Mouse (Mus musculus) lung, postnatal 0 days (tissue): Measurements from ENCODE around the gene Sh3gl2. TPM values are rescaled to one million over a fixed set of nuclear protein-coding genes. Genes with fewer than 3 reads are reported as not detected.
A peak's percentile ranks its signal among the peaks of the same experiment; 100 is the strongest.

ENCODE experiments used
- ATAC-seq: fragments of 200-750 bp; cut with Nextera tagmentation; 2 replicates; pipeline ENCODE4 v1.8.0; 2017; ENCODE audit warnings: moderate library complexity
- DNase-seq: peaks from one replicate; pipeline ENCODE4 v3.0.0-alpha.2; 2016; ENCODE audit warnings: low spot score
- H3K27ac ChIP-seq: fragments of 300-500 bp; sonication (generic); 2 replicates; pipeline ENCODE4 v1.5.1; 2014; ENCODE audit warnings: antibody characterized with exemption, mild to moderate bottlenecking, low read length, mixed read lengths
- H3K27me3 ChIP-seq: fragments of 300-500 bp; sonication (generic); replicated peaks from 2 replicates; pipeline ENCODE4 v1.6.1; 2014; ENCODE audit warnings: low read length, mixed read lengths; ENCODE audit not compliant: insufficient read depth
- H3K36me3 ChIP-seq: fragments of 300-500 bp; sonication (generic); 2 replicates; pipeline ENCODE4 v1.6.1; 2014; ENCODE audit warnings: low read length, mixed read lengths; ENCODE audit not compliant: insufficient read depth
- H3K4me1 ChIP-seq: fragments of 300-500 bp; sonication (generic); 2 replicates; pipeline ENCODE4 v1.6.1; 2014; ENCODE audit warnings: antibody characterized with exemption, low read depth, low read length, mixed read lengths; ENCODE audit not compliant: insufficient read depth
- H3K4me2 ChIP-seq: fragments of 300-500 bp; sonication (generic); replicated peaks from 2 replicates; pipeline ENCODE4 v1.6.1; 2014; ENCODE audit warnings: low read depth, mild to moderate bottlenecking, low read length, moderate library complexity, mixed read lengths
- H3K4me3 ChIP-seq: fragments of 300-500 bp; sonication (generic); 2 replicates; pipeline ENCODE4 v1.5.1; 2014; ENCODE audit warnings: low read depth, low read length
- H3K9ac ChIP-seq: fragments of 300-500 bp; sonication (generic); replicated peaks from 2 replicates; pipeline ENCODE4 v1.6.1; 2014; ENCODE audit warnings: low read depth, mild to moderate bottlenecking
- H3K9me3 ChIP-seq: fragments of 300-500 bp; sonication (generic); 2 replicates; pipeline ENCODE4 v1.6.1; 2016; ENCODE audit warnings: low read length, mixed read lengths
- CTCF ChIP-seq: IDR thresholded peaks from 2 replicates; pipeline ENCODE4 v1.5.1; 2016; ENCODE audit warnings: antibody characterized with exemption, mild to moderate bottlenecking
- EP300 ChIP-seq: IDR thresholded peaks from 2 replicates; pipeline ENCODE4 v1.6.1; 2016; ENCODE audit warnings: antibody characterized with exemption, mild to moderate bottlenecking, control low read depth
- WGBS: fragments of 180-500 bp; shearing (Covaris S2); extraction: QIAGEN DNeasy Blood & Tissue Kit; methylation state at CpG from one replicate; pipeline ENCODE4 v1.1.7; 2014; 5-methylcytosine and 5-hydroxymethylcytosine counted together
- polyA plus RNA-seq: library from polyadenylated mRNA; unstranded; fragments of >200 nt; fragmentation: Nextera tagmentation; extraction: Ambion mirVana; gene quantifications from 2 replicates; pipeline ENCODE4 v1.2.1, GENCODE M21; 2015

The Sh3gl2 gene
- polyA plus RNA-seq, 1 experiment from 2014 or later: 1.2 TPM

DNA sequence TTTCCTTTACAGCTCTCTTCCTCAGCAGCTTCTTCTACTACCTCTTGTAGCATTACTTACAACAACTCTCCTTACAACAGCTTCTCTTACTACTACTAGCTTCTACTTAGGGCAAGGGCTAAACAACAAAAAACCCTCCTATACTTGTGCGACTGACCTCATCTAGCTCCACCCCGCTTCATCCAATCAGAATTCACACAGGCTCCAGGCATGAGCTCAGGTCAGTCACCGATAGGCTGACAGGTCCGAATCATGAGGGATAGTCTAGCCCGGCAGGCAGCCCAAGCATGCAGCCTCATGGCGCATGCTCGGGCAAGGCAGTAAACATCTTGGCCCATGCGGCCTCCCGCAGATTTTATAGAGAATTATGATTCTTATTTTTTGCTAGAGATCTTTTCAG lies 78.2 kb downstream of the Sh3gl2 start:
- TF ChIP-seq EP300: no peak
- no peak for TF ChIP-seq CTCF
- DNase-seq (no peak), ATAC-seq (no peak)
- H3K27ac ChIP-seq: no peak overlapping the region
- H3K9me3 ChIP-seq: no peaks in the 10 kb centered on the region
- 93% methylated on average over 9 of the region's 9 CpGs for WGBS
- no peaks in the 10 kb centered on the region for H3K27me3 ChIP-seq
- no peaks in the 10 kb centered on the region for H3K4me1 ChIP-seq
- no peak overlapping the region for H3K9ac ChIP-seq
- no peak overlapping the region for H3K4me3 ChIP-seq
- no peaks in the 10 kb centered on the region for H3K36me3 ChIP-seq
- no peak overlapping the region for H3K4me2 ChIP-seq

DNA sequence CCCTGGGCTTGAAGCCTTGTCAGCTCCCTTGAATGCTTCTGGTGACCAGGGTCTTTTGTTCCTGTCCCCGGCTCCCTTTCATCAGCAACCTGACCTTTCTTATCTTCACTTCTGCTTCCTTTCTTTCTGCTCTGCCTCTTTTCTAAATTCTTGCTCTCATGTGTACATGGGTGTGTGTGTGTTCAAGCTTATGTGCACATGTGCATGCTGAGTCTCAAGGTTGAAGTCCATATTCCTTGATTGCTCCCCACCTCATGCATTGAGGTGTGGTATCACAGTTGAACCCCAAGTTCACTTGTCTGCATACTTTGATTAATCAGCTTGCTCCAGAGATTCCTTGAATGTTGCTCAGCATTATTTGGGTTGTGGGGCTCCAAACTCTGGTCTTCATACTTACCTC lies 85.1 kb downstream of the Sh3gl2 start:
- Histone ChIP-seq H3K9ac (no peak overlapping the region), H3K27ac (no peak overlapping the region), H3K4me2 (no peak overlapping the region), H3K36me3 (no peaks in the 10 kb centered on the region), H3K27me3 (no peaks in the 10 kb centered on the region), H3K4me3 (no peak overlapping the region), H3K9me3 (no peaks in the 10 kb centered on the region), H3K4me1 (no peaks in the 10 kb centered on the region)
- DNase-seq (no peak), ATAC-seq (no peak)
- 68% methylated on average over 1 of the region's 1 CpGs for WGBS
- TF ChIP-seq EP300 (no peak), CTCF (no peak)

DNA sequence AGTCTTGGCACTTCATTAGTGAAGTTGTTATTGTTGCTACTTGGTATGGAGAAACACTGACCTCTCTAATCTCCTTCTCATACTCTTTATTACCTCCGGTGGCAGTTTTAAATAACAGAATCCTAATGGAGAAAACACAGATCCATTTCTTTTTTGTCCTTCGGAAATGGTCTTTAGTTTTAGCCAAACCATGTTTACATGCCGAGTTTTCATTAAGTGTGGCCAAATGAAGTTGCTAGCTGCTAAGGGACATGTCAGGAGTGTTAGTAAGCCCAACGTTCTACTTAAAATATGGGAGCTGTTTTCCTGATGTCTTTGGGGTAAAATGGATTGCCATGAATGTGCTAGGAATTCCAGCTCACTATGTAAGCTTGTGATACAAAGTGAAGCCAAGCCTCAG lies 86.4 kb downstream of the Sh3gl2 start:
- H3K4me1 ChIP-seq: no peaks in the 10 kb centered on the region
- no peak overlapping the region for H3K27ac ChIP-seq
- DNase-seq (peak; percentile 7), ATAC-seq (no peak)
- no peak overlapping the region for H3K4me2 ChIP-seq
- no peaks in the 10 kb centered on the region for H3K9me3 ChIP-seq
- no peaks in the 10 kb centered on the region for H3K36me3 ChIP-seq
- no peak for TF ChIP-seq CTCF
- TF ChIP-seq EP300: no peak
- H3K27me3 ChIP-seq: no peaks in the 10 kb centered on the region
- H3K9ac ChIP-seq: no peak overlapping the region
- 57% methylated on average over 4 of the region's 4 CpGs for WGBS
- no peak overlapping the region for H3K4me3 ChIP-seq

DNA sequence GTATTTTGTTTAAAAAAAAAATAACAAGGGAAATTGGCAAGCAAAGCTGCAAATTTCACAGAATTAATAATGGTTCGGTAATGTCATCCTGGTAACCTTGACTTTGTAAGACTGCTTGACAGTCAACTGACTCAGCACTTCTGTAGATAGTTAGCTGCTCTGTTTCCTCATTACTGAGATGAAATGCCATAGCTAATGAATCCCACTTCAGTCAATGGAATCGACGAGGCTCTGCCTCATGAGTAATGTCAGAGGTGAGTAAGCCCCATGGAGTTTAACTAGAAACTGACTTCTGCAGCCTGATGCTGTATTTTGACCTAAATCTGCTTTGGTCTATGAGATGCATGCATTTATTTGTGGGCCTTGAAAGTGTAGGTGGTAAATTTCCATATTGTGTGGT lies 88.4 kb downstream of the Sh3gl2 start:
- 86% methylated on average over 3 of the region's 3 CpGs for WGBS
- no peaks in the 10 kb centered on the region for H3K9me3 ChIP-seq
- no peaks in the 10 kb centered on the region for H3K36me3 ChIP-seq
- H3K4me2 ChIP-seq: no peak overlapping the region
- no peak overlapping the region for H3K4me3 ChIP-seq
- H3K9ac ChIP-seq: no peak overlapping the region
- H3K27me3 ChIP-seq: no peaks in the 10 kb centered on the region
- H3K4me1 ChIP-seq: no peaks in the 10 kb centered on the region
- H3K27ac ChIP-seq: no peak overlapping the region
- no peak for TF ChIP-seq CTCF
- TF ChIP-seq EP300: no peak
- DNase-seq (no peak), ATAC-seq (no peak)

DNA sequence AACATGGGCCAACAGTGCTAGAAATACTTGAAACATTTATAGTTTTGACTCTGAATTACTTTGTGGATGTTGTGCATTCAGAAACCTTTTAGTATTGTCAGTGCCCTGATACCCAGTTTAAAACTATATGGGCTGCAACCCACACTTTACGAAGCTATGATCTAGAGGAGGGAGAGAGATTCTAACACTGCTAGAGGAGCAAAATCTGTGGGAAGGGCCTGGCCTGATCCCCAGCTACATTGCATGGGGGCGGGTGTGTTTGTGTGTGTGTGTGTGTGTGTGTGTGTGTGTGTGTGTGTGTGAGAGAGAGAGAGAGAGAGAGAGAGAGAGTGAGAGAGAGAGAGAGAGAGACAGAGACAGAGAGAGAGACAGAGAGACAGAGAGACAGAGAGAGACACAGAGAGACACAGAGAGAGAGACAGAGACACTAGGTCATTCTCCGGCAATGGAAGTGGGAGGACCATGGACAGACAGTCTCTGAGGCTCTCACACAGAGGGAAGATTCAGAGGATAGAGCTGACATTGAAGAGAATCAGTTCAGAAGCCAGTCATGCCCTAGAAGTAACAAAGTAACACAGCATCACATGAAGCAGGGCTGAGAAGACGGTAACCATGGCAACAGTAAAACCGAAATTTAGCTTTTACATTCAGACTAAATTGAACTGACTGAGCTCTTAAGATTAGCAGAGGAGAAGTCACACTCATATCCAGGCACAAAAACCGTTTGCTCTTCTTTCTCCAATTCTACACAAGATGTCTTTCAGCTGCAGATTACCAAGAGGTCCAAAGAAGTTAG lies 95.9 kb downstream of the Sh3gl2 start:
- Histone ChIP-seq H3K9me3 (no peaks in the 10 kb centered on the region), H3K4me1 (no peaks in the 10 kb centered on the region), H3K27ac (no peak overlapping the region), H3K36me3 (no peaks in the 10 kb centered on the region), H3K4me3 (no peak overlapping the region), H3K27me3 (no peaks in the 10 kb centered on the region), H3K9ac (no peak overlapping the region), H3K4me2 (no peak overlapping the region)
- WGBS: 82% methylated on average over 6 of the region's 6 CpGs
- DNase-seq (no peak), ATAC-seq (no peak)
- TF ChIP-seq CTCF (no peak), EP300 (no peak)

DNA sequence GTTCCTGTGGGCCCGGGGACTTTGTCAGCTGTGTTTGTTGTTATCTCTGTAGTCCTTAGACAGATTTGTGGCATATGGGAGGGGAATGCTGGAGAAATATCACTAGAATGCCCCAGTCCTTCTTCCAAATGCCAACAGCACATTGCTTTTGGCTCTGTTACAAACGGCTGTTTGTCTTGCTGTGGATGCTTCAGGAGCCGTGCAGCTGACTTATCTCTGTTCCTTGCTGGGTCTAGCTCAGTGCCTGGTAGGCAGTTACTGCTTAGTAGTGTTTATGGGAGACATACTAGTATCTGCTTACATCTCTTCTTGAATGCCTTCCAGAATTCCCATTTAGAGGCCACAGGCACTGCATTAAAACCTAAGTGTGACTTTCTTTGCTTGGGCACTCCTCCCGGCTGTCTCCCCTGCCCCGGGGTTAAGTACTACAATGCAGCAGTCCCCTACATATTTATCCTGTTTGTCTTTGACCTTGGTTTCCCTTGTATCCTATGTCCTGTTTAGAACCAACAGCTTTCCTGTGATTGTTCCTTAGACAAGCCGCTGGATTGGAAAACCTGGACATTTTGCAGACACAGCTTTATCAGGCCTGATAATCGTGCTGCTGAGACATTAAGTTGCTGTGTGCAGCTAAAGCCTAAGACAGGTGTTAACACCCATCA lies 101.1 kb downstream of the Sh3gl2 start:
- DNase-seq (peak; percentile 42), ATAC-seq (peak; percentile 87)
- H3K27ac ChIP-seq: no peak overlapping the region
- no peak overlapping the region for H3K4me3 ChIP-seq
- H3K4me1 ChIP-seq: no peaks in the 10 kb centered on the region
- no peak overlapping the region for H3K9ac ChIP-seq
- TF ChIP-seq CTCF: no peak
- TF ChIP-seq EP300: peak; percentile 81
- no peaks in the 10 kb centered on the region for H3K27me3 ChIP-seq
- WGBS: 42% methylated on average over 7 of the region's 7 CpGs
- H3K9me3 ChIP-seq: no peaks in the 10 kb centered on the region
- no peaks in the 10 kb centered on the region for H3K36me3 ChIP-seq
- H3K4me2 ChIP-seq: no peak overlapping the region
